Mouse (Mus musculus) midbrain, embryonic 10.5 days (tissue): ENCODE results near the gene Ccdc183. TPM values are rescaled to one million over a fixed set of nuclear protein-coding genes. Genes with fewer than 3 reads are reported as not detected.

Source experiments
- DNase-seq: peaks from one replicate; pipeline ENCODE4 v3.0.0-alpha.2; 2017; ENCODE audit warnings: low spot score
- H3K27ac ChIP-seq: fragments of 300-500 bp; sonication (generic); replicated peaks from 2 replicates; pipeline ENCODE4 v1.5.1; 2016; ENCODE audit warnings: mild to moderate bottlenecking
- H3K27me3 ChIP-seq: fragments of 300-500 bp; sonication (generic); 2 replicates; pipeline ENCODE4 v1.6.1; 2016; ENCODE audit warnings: low read depth, mild to moderate bottlenecking; ENCODE audit not compliant: poor library complexity, severe bottlenecking
- H3K36me3 ChIP-seq: fragments of 300-500 bp; sonication (generic); 2 replicates; pipeline ENCODE4 v1.6.1; 2016; ENCODE audit warnings: mild to moderate bottlenecking, moderate library complexity
- H3K4me1 ChIP-seq: fragments of 300-500 bp; sonication (generic); 2 replicates; pipeline ENCODE4 v1.6.1; 2016
- H3K4me3 ChIP-seq: fragments of 300-500 bp; sonication (generic); 2 replicates; pipeline ENCODE4 v1.5.1; 2016; ENCODE audit warnings: mild to moderate bottlenecking, moderate library complexity
- H3K9me3 ChIP-seq: fragments of 300-500 bp; sonication (generic); replicated peaks from 2 replicates; pipeline ENCODE4 v1.6.1; 2016; ENCODE audit warnings: mild to moderate bottlenecking
- WGBS: fragments of 180-500 bp; shearing (Covaris S2); methylation state at CpG from one replicate; pipeline ENCODE4 v1.1.7; 2016; 5-methylcytosine and 5-hydroxymethylcytosine counted together
- polyA plus RNA-seq: library from polyadenylated mRNA; unstranded; fragments of >200 nt; fragmentation: Nextera tagmentation; extraction: Ambion mirVana; gene quantifications from 2 replicates; pipeline ENCODE4 v1.2.1, GENCODE M21; 2016

Ccdc183 gene
- polyA plus RNA-seq, 1 experiment from 2014 or later = 0.04 TPM

DNA sequence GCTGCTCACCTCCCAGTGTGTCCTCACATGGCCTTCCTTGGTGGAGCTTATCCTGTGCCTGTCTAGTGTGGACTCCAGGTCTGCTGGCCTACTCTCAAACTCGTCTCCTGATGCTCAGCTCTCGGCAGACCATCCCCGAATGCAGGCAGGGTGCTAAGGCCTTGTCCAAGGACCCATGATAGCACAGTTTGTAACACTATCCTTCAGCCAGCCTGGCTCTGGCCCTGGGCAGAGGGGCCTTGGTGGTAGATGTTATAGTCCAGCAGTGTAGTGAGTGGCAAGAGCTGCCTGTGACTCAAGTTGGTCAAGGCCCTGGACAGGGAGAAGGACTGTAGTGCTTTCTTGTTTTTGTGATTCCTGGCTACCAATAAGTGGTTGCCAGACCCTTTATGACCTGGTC lies 16.1 kb upstream of the Ccdc183 start:
- Histone ChIP-seq H3K4me3 (no peak overlapping the region), H3K27ac (no peak overlapping the region), H3K27me3 (no peaks in the 10 kb centered on the region), H3K9me3 (no peaks in the 10 kb centered on the region), H3K4me1 (peaks cover 3% of the 10 kb centered on the region), H3K36me3 (no peaks in the 10 kb centered on the region)
- DNase-seq = no peak
- WGBS = 81% methylated on average over 3 of the region's 3 CpGs

DNA sequence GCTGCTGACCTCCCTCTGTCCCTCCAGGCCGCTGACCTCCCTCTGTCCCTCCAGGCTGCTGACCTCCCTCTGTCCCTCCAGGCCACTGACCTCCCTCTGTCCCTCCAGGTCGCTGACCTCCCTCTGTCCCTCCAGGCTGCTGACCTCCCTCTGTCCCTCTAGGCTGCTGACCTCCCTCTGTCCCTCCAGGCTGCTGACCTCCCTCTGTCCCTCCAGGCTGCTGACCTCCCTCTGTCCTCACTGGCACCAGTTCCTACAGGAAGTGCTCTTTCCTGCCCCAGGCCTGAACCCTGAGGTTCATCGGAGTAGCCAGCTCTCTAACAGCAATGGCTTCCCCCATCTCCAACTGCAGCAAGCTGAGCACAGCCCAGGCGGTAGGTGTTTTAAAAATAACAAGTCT lies 11.3 kb upstream of the Ccdc183 start:
- 48% methylated on average over 4 of the region's 4 CpGs for WGBS
- Histone ChIP-seq H3K4me1 (peaks cover 4% of the 10 kb centered on the region), H3K9me3 (no peaks in the 10 kb centered on the region), H3K27ac (0 out of 2 replicates have a peak overlapping the region, but pooled peaks have one; percentile 13), H3K27me3 (0 out of 2 replicates have a peak, but pooled peaks cover 4% of the 10 kb centered on the region), H3K4me3 (no peak overlapping the region), H3K36me3 (no peaks in the 10 kb centered on the region)
- DNase-seq = no peak

DNA sequence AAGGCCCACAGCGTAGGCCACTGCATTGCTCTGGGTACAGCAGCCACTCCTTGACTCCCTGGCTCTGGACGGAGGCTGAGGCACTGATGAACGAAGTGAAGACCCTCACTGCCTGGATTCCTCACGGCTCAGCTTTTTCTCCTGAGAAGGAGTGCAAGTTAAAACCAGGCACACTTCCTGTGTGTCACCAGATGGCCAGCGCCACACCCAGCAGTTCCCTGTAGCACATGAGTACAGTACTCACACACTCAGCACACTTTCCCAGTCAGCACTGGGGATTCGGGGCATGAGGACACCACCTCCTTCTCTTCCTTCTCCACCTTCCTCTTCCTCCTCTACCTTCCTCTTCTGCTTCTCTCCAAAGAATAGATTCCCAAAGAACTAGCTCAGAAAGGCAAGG lies 10.3 kb upstream of the Ccdc183 start, which contains the start of gene Fcna:
Gene Fcna (minus strand): TSS at position 220 of the 400 bp plus-strand sequence.
- peaks cover 4% of the 10 kb centered on the region for H3K4me1 ChIP-seq
- 83% methylated on average over 6 of the region's 6 CpGs for WGBS
- 0 out of 2 replicates have a peak, but pooled peaks cover 6% of the 10 kb centered on the region for H3K27me3 ChIP-seq
- DNase-seq = no peak
- no peak within 1 kb of the TSS for H3K4me3 ChIP-seq
- H3K36me3 ChIP-seq = no peaks in the 10 kb centered on the region
- 0 out of 2 replicates have a peak within 1 kb of the TSS, but pooled peaks have one; percentile 13 for H3K27ac ChIP-seq
- no peaks in the 10 kb centered on the region for H3K9me3 ChIP-seq

DNA sequence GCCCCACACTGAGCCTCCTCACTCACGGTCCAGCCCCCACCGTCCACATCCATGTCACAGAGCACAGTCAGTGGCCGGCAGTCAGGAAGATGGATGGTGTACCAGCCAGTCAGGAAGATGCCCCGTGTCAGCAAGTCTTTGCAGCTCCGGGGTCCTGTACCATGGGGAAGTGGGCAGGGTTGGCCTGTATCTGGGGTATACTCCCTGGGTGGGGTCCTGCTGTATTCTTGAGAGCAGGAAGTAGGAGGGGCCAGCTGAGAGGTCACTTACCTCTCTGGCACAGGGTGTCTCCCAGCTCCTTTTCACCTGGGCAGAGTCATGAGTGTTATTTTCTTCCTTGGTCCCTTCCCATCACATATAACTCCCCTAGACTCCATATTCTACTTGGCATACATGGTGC lies 8.5 kb upstream of the Ccdc183 start:
- H3K4me1 ChIP-seq = peaks cover 14% of the 10 kb centered on the region
- 84% methylated on average over 5 of the region's 5 CpGs for WGBS
- 0 out of 2 replicates have a peak, but pooled peaks cover 10% of the 10 kb centered on the region for H3K27me3 ChIP-seq
- H3K9me3 ChIP-seq = no peaks in the 10 kb centered on the region
- H3K27ac ChIP-seq = no peak overlapping the region
- no peak overlapping the region for H3K4me3 ChIP-seq
- H3K36me3 ChIP-seq = no peaks in the 10 kb centered on the region
- DNase-seq = no peak

DNA sequence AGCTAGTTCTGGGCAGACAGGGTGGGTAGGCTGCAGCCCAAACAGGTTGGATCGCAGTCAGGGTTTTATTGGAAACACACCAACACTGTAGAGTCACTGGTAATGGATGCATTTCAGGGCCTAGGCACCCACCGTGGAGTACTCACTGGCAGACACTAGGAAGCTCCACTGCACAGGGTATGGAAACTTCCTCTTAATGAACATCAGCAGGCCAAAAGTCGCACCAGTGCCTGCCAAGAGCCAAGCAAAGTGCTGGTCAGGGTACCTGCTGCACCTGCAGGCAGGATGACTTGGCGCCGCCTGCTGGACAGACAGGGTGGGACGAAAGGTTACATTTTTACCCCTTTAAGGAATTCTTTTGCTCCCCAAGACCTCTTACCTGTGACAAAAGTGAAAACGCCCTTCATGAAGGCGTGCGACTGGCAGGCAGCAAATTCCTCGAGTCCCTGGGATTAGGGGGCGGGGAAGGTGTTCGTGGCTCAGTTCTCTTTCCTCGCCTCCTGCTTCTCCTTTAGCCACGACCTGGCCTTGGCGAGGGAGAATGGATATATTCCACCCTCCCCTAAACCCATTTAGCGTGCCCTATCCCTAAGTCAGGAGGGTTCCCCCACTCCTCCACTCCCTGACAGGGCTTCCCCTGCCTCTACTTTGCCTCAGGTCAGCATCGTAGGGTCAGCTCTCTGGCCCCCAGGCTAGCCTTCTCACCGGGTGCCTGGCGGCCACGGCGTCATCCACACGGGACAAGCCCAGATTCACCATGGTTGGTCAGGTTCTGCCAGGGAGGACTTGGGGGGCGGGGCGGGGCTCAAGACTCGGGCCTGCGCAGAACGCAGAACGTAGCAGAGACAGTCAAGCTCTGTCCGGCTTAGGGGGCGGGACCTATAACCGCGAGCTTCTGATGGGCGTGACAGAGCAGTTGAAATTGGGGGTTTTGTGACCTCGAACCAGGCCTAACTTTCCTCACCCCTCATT lies 4.0 kb upstream of the Ccdc183 start, which contains the start of gene Tmem141:
Gene Tmem141 (minus strand): TSS at position 777 of the 972 bp plus-strand sequence.
- Histone ChIP-seq H3K27ac (peak within 1 kb of the TSS; percentile 79), H3K4me1 (peaks cover 12% of the 10 kb centered on the region), H3K4me3 (peak within 1 kb of the TSS; percentile 60), H3K27me3 (peaks cover 49% of the 10 kb centered on the region), H3K36me3 (no peaks in the 10 kb centered on the region), H3K9me3 (no peaks in the 10 kb centered on the region)
- DNase-seq = peak; percentile 84
- WGBS = 6% methylated on average over 34 of the region's 34 CpGs

DNA sequence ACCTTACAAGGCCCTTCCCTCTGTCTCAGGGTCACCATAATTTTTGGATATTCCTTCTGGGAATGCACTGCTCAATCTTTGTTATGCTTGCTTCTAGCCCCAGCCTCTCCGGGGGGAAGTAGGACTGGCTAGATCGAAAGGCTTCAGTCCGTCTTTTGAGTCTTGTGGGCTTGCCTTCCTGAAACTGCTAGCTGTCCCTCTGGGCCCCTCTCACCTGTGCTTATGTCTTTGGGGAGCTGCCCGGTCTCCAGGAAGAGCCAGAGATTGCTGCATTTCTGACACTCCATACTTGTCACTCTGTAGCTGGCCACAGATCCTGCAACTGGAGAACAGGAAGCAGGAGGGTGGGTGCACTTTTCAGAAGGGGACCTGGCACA lies 3.4 kb upstream of the Ccdc183 start:
- Histone ChIP-seq H3K4me3 (peak overlapping the region; percentile 60; the same call in 1 of the 2 replicates), H3K36me3 (no peaks in the 10 kb centered on the region), H3K27me3 (peaks cover 56% of the 10 kb centered on the region), H3K9me3 (no peaks in the 10 kb centered on the region), H3K27ac (no peak overlapping the region), H3K4me1 (peaks cover 17% of the 10 kb centered on the region)
- no peak for DNase-seq
- 91% methylated on average over 4 of the region's 4 CpGs for WGBS

DNA sequence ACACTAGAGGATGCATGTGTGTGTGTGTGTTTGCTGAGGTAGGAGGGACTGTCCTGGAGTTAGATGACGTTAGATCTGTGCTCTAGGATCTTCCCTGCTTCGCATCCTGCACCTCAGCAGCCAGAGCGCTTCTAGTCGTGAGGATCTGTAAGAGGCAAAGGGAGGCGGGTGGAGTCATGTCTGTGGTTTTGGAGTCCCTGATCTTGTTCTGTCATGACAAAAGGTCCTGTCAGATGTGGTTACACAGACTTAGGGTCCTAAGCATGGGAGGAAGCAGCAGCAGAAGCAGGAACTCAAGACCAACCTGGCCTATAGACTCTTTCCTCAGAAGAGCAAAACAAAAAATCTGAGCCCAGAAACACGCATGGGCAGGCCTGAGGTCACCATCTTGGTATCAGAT lies 2.9 kb upstream of the Ccdc183 start:
- WGBS = 81% methylated on average over 6 of the region's 6 CpGs
- Histone ChIP-seq H3K27me3 (peaks cover 60% of the 10 kb centered on the region), H3K27ac (no peak overlapping the region), H3K9me3 (no peaks in the 10 kb centered on the region), H3K4me1 (peaks cover 17% of the 10 kb centered on the region), H3K4me3 (no peak overlapping the region), H3K36me3 (no peaks in the 10 kb centered on the region)
- DNase-seq = no peak

DNA sequence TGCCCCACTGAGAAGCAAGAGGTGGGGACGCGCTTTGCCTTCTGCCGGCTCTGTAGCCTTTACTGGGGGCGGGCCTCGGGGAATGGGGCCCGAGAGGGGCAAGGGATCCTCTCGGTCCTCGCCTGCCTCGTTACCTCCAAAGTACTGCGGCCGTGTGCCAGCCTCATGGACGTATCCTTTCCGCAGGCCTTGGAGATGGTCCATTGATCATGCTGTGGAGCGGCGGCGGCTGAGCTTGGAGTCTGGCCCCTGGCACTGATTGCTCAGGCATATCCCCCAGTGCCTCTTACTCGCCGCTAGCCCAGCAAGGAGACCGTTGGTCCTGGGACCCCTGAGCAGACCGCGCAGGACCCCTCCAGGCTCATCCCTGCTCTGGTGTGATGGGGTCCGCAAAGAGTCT lies 1.1 kb downstream of the Ccdc183 start:
- Histone ChIP-seq H3K27ac (no peak overlapping the region), H3K4me1 (peaks cover 10% of the 10 kb centered on the region), H3K36me3 (no peaks in the 10 kb centered on the region), H3K4me3 (no peak overlapping the region), H3K27me3 (peaks cover 93% of the 10 kb centered on the region), H3K9me3 (no peaks in the 10 kb centered on the region)
- no peak for DNase-seq
- WGBS = 20% methylated on average over 22 of the region's 22 CpGs

DNA sequence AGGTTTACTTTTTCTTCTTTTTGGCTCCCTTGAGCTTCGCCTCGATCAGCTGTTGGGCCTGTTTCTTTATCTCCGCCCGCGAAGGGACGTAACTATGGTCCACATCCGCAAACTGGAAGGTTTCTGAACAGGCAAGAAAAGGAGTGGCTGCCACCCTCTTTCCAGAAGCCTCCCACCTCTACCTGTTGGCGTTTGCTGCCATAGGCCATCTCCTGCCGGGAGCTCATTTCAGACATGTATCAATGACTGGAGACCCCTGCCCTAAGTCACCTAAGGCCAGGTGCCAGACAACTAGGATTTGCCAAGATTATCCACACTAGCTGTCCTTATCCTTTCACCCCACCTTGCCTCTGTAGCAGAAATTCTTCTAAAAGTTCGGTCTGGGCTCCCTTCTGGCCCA lies 8.8 kb downstream of the Ccdc183 start:
- H3K4me1 ChIP-seq = peaks cover 26% of the 10 kb centered on the region
- WGBS = 77% methylated on average over 10 of the region's 10 CpGs
- H3K27me3 ChIP-seq = peaks cover 50% of the 10 kb centered on the region
- H3K4me3 ChIP-seq = peak overlapping the region; percentile 99
- H3K27ac ChIP-seq = peak overlapping the region; percentile 96
- no peak for DNase-seq
- peaks cover 16% of the 10 kb centered on the region for H3K36me3 ChIP-seq
- H3K9me3 ChIP-seq = no peaks in the 10 kb centered on the region

DNA sequence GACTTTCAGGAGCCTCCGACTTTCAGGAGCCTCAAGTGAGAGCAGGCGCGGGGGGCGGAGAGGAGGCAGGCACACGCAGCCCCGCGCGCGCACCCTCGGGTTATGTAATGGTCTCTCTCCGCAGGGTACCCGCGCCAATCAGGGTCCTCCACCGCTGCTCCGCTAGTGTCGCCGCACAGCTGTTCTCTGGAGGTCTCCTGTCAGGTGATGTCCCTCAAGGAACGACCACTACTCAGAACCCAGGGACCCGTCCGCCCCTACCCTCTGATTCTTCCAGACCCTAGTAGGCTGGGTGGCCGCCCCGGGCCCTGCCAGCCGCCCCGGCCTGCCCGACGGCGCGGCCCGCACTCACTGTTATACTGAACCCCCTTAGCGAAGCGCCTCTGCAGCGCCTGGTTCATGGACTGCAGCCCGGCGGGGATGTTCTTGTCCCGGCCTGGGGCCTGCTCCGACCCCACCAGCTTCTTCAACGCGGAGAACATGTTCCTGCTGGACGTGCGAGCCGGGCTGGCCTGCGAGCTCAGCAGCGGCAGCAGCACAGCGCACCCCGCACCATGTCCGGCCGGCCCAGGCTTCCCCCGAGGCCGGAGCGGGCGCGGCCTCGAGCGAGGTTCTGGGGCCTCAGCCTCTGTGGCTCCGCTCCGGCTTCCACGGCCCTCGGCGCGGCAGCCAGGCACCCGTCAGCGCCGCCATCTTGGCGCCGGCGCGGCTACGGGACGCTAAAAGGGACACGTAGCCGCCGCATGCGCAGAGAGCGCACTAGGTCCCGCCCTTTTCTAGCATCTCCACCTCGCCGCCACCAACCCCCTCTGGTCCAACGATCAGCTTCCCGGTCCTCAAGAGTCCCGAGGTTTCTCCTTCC lies 9.5 kb downstream of the Ccdc183 start, which contains the start of gene Rabl6:
Gene Rabl6 (minus strand): TSS at position 761 of the 862 bp plus-strand sequence.
- under 1% methylated on average over 80 of the region's 80 CpGs for WGBS
- Histone ChIP-seq H3K4me1 (peaks cover 26% of the 10 kb centered on the region), H3K9me3 (no peaks in the 10 kb centered on the region), H3K36me3 (peaks cover 23% of the 10 kb centered on the region), H3K27me3 (peaks cover 43% of the 10 kb centered on the region), H3K4me3 (peak within 1 kb of the TSS; percentile 99), H3K27ac (peak within 1 kb of the TSS; percentile 96)
- peak; percentile 88 for DNase-seq

DNA sequence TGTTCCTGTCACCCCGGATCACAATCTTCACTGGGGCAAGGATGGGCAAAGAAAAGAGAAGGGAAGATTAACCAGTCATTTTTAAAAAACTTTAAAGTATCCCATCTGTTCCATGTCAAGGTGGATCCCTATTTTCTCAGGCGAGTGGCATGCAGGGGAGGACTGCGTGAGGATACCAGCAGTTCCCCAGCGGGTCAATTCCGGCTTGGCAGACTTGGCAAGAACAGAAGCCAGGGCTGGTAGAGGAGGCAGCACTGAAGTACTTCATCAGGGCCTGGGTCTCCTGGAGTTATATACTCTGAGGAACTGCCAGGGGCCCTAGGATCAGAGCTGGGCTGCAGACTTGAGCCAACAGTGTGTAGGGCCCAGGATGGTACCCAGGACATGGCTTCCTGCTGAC lies 15.0 kb downstream of the Ccdc183 start:
- peaks cover 17% of the 10 kb centered on the region for H3K4me1 ChIP-seq
- 96% methylated on average over 5 of the region's 5 CpGs for WGBS
- no peak overlapping the region for H3K27ac ChIP-seq
- H3K4me3 ChIP-seq = no peak overlapping the region
- peaks cover 78% of the 10 kb centered on the region for H3K36me3 ChIP-seq
- H3K9me3 ChIP-seq = no peaks in the 10 kb centered on the region
- DNase-seq = no peak
- no peaks in the 10 kb centered on the region for H3K27me3 ChIP-seq

DNA sequence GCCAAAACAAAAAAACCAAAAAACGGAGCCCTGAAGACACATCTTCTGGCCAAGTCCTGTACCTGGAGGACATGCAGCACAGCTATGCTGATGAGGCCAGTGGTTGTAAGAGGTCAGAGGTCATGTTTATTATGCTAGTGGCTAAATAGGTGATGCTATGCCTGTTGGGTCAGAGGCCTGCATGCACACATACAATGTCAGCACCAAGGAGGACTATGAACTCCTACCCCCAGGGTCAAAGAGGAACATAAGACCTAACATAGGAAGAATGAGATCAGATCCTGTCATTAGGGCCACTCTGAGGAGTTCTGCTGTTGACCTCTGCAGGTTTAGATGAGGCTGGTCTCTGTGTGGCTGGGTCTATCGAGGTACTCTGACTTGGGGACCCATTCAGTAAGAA lies 17.4 kb downstream of the Ccdc183 start:
- DNase-seq = no peak
- Histone ChIP-seq H3K4me3 (no peak overlapping the region), H3K27ac (no peak overlapping the region), H3K4me1 (no peaks in the 10 kb centered on the region), H3K27me3 (no peaks in the 10 kb centered on the region), H3K36me3 (peaks cover 96% of the 10 kb centered on the region), H3K9me3 (no peaks in the 10 kb centered on the region)
- WGBS = 89% methylated on average over 2 of the region's 2 CpGs
